11 mouse cellular contexts compared by ENCODE assay signal in the genomic region with DNA sequence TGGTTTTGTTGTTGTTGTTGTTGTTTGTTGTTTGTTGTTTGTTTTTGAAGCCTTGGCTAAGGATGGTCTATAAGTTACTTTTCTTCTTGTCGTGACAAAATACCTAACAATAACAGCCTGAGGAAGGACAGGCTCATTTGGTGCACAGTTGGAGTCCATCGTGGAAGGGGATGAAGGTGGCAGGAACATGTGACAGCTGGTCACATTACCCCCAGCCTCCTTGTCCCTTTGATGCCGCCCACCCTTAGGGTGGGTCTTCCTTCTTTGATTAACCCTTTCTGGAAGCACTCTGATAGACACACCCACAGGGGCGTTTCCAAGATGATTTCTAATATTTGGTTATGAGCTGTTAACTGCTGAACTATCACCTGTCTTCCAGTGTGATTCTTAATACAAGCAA. TPM values are rescaled to one million over a fixed set of nuclear protein-coding genes. Genes with fewer than 3 reads are reported as not detected.
DNase-seq lines count a peak whose midpoint lies in the region; ATAC-seq and TF ChIP-seq lines count a peak whose summit lies in the region.
"Had no signal": no experiment of that assay in that cellular context is flagged by ENCODE, and none has a peak within 500 bp of the region (broad histone marks: within the 10 kb centered on the region; RNA-seq: fewer than 3 reads in every experiment).

No protein-coding gene starts in this region.

- no peaks in the 10 kb centered on the region for H3K36me3 ChIP-seq in forebrain, embryonic 11.5 days (ENCODE audit: control insufficient read depth, insufficient read depth, low read length)
- H3K36me3 ChIP-seq in forebrain, embryonic 10.5 days (replicated peaks) = no peaks in the 10 kb centered on the region
- H3K36me3 ChIP-seq in lung, embryonic 15.5 days = no peaks in the 10 kb centered on the region
- no peaks in the 10 kb centered on the region for H3K36me3 ChIP-seq in forebrain, postnatal 0 days (ENCODE audit: insufficient read depth)
- peaks cover 3% of the 10 kb centered on the region; the same call in 1 of the 2 replicates for H3K36me3 ChIP-seq in heart, embryonic 12.5 days
- H3K36me3 ChIP-seq: kidney, embryonic 15.5 days; liver, embryonic 13.5 days had no signal

- H3K4me3 ChIP-seq in forebrain, embryonic 11.5 days (ENCODE audit: low read depth, low read length) = no peak overlapping the region
- H3K4me3 ChIP-seq in forebrain, embryonic 10.5 days = no peak overlapping the region
- H3K4me3 ChIP-seq in lung, embryonic 15.5 days = no peak overlapping the region
- no peak overlapping the region for H3K4me3 ChIP-seq in forebrain, postnatal 0 days (ENCODE audit: low read depth, low read length)
- no peak overlapping the region for H3K4me3 ChIP-seq in heart, embryonic 12.5 days
- H3K4me3 ChIP-seq: kidney, embryonic 15.5 days; liver, embryonic 13.5 days; megakaryocyte, embryonic 14.5 days had no signal

- H3K27ac ChIP-seq in forebrain, embryonic 11.5 days (ENCODE audit: low read depth, low read length) = no peak overlapping the region
- H3K27ac ChIP-seq in forebrain, embryonic 10.5 days = no peak overlapping the region
- no peak overlapping the region for H3K27ac ChIP-seq in lung, embryonic 15.5 days
- H3K27ac ChIP-seq in forebrain, postnatal 0 days (ENCODE audit: low read depth, low read length) = no peak overlapping the region
- H3K27ac ChIP-seq in heart, embryonic 12.5 days (ENCODE audit: poor library complexity, severe bottlenecking) = no peak overlapping the region
- H3K27ac ChIP-seq: kidney, embryonic 15.5 days; liver, embryonic 13.5 days had no signal

- no peak for TF ChIP-seq CTCF in forebrain, postnatal 0 days (IDR thresholded peaks at IDR 0.05; ENCODE audit: low read depth)

- H3K9ac ChIP-seq in forebrain, embryonic 11.5 days (ENCODE audit: low read length) = no peak overlapping the region
- no peak overlapping the region for H3K9ac ChIP-seq in lung, embryonic 15.5 days
- H3K9ac ChIP-seq in forebrain, postnatal 0 days = no peak overlapping the region
- H3K9ac ChIP-seq in heart, embryonic 12.5 days = no peak overlapping the region
- H3K9ac ChIP-seq: kidney, embryonic 15.5 days; liver, embryonic 13.5 days had no signal

- peak; percentile 25; the same call in 1 of the 2 replicates for ATAC-seq in forebrain, embryonic 11.5 days (replicated peaks; ENCODE audit: low FRiP score)
- ATAC-seq in lung, embryonic 15.5 days (ENCODE audit: borderline replicate concordance, extremely low read depth, low FRiP score, low TSS enrichment) = peak; percentile 34; the same call in 1 of the 2 replicates
- ATAC-seq in forebrain, postnatal 0 days = 0 out of 2 replicates have a peak, but pooled peaks have one; percentile 5
- peak; percentile 4; the same call in 1 of the 2 replicates for ATAC-seq in megakaryocyte-erythroid progenitor cell, adult 5-6 weeks (replicated peaks; ENCODE audit: low FRiP score, low TSS enrichment, poor library complexity, severe bottlenecking)
- ATAC-seq in heart, embryonic 12.5 days (ENCODE audit: insufficient number of reproducible peaks, low FRiP score) = no peak

- DNase-seq in forebrain, embryonic 11.5 days (ENCODE audit: low spot score) = no peak
- DNase-seq in forebrain, embryonic 10.5 days (ENCODE audit: extremely low spot score, low spot score) = no peak
- no peak for DNase-seq in lung, postnatal 36 days
- DNase-seq in forebrain, postnatal 0 days = no peak
- DNase-seq in testis, postnatal 10 days (ENCODE audit: low spot score) = no peak

- no peak overlapping the region for H3K4me2 ChIP-seq in forebrain, embryonic 11.5 days (ENCODE audit: low read depth, low read length, severe bottlenecking)
- no peak overlapping the region for H3K4me2 ChIP-seq in lung, embryonic 15.5 days
- no peak overlapping the region for H3K4me2 ChIP-seq in forebrain, postnatal 0 days (ENCODE audit: low read depth)
- no peak overlapping the region for H3K4me2 ChIP-seq in heart, embryonic 12.5 days
- H3K4me2 ChIP-seq: kidney, embryonic 15.5 days; liver, embryonic 13.5 days had no signal

- no peaks in the 10 kb centered on the region for H3K4me1 ChIP-seq in forebrain, embryonic 11.5 days (replicated peaks; ENCODE audit: control insufficient read depth, insufficient read depth, low read length)
- H3K4me1 ChIP-seq in forebrain, embryonic 10.5 days = peaks cover 6% of the 10 kb centered on the region; the same call in 1 of the 2 replicates
- H3K4me1 ChIP-seq in lung, embryonic 15.5 days = no peaks in the 10 kb centered on the region
- no peaks in the 10 kb centered on the region for H3K4me1 ChIP-seq in forebrain, postnatal 0 days (ENCODE audit: insufficient read depth)
- H3K4me1 ChIP-seq in heart, embryonic 12.5 days (replicated peaks) = 0 out of 2 replicates have a peak, but pooled peaks cover 3% of the 10 kb centered on the region
- H3K4me1 ChIP-seq: kidney, embryonic 15.5 days; liver, embryonic 13.5 days had no signal

- no peaks in the 10 kb centered on the region for H3K27me3 ChIP-seq in forebrain, embryonic 11.5 days (ENCODE audit: control insufficient read depth, insufficient read depth, low read length)
- H3K27me3 ChIP-seq in forebrain, embryonic 10.5 days (ENCODE audit: poor library complexity, severe bottlenecking) = no peaks in the 10 kb centered on the region
- H3K27me3 ChIP-seq in lung, embryonic 15.5 days = no peaks in the 10 kb centered on the region
- H3K27me3 ChIP-seq in forebrain, postnatal 0 days (ENCODE audit: insufficient read depth, low read length) = no peaks in the 10 kb centered on the region
- H3K27me3 ChIP-seq in heart, embryonic 12.5 days (replicated peaks) = no peaks in the 10 kb centered on the region
- H3K27me3 ChIP-seq: kidney, embryonic 15.5 days; liver, embryonic 13.5 days; megakaryocyte, embryonic 14.5 days had no signal

- 46% methylated on average over 4 of the region's 4 CpGs for WGBS in forebrain, embryonic 11.5 days
- WGBS in forebrain, embryonic 10.5 days = 57% methylated on average over 4 of the region's 4 CpGs
- 23% methylated on average over 4 of the region's 4 CpGs for WGBS in lung, embryonic 15.5 days
- 42% methylated on average over 4 of the region's 4 CpGs for WGBS in forebrain, postnatal 0 days
- WGBS in heart, embryonic 12.5 days = 35% methylated on average over 4 of the region's 4 CpGs

- no peaks in the 10 kb centered on the region for H3K9me3 ChIP-seq in forebrain, embryonic 11.5 days (ENCODE audit: control insufficient read depth, low read length)
- H3K9me3 ChIP-seq in forebrain, embryonic 10.5 days = no peaks in the 10 kb centered on the region; the same call in 1 of the 2 replicates
- no peaks in the 10 kb centered on the region for H3K9me3 ChIP-seq in lung, embryonic 15.5 days
- no peaks in the 10 kb centered on the region for H3K9me3 ChIP-seq in forebrain, postnatal 0 days (ENCODE audit: low read length)
- 0 out of 2 replicates have a peak, but pooled peaks cover 3% of the 10 kb centered on the region for H3K9me3 ChIP-seq in heart, embryonic 12.5 days (replicated peaks)
- H3K9me3 ChIP-seq: kidney, embryonic 15.5 days; liver, embryonic 13.5 days had no signal

RNA-seq across cellular contexts. Expression of gene Efcab2, which starts 58.3 kb away (rescaled TPM):
- polyA plus RNA-seq in forebrain, embryonic 11.5 days (2014; fragmentation: Nextera tagmentation; extraction: Ambion mirVana) = 8.3 and 9.5 TPM in 2 replicates
- polyA plus RNA-seq in forebrain, embryonic 10.5 days (2016; fragmentation: Nextera tagmentation; extraction: Ambion mirVana) = 6.7 and 9.4 TPM in 2 replicates
- polyA plus RNA-seq in lung, embryonic 15.5 days (2015; fragmentation: Nextera tagmentation; extraction: Ambion mirVana) = 4.8 and 6.1 TPM in 2 replicates
- 4.3 and 7.0 TPM in 2 replicates for total RNA-seq in forebrain, postnatal 0 days (2014; rRNA removed)
- polyA plus RNA-seq in forebrain, postnatal 0 days (2015; fragmentation: Nextera tagmentation; extraction: Ambion mirVana) = 4.5 and 8.6 TPM in 2 replicates
- 1.8 and 1.9 TPM in 2 replicates for total RNA-seq in megakaryocyte-erythroid progenitor cell, adult 5-6 weeks (2014; fragmentation: Nextera tagmentation)
- 4.4 and 6.3 TPM in 2 replicates for total RNA-seq in megakaryocyte-erythroid progenitor cell, adult 5-6 weeks (2017)
- 12.4 and 13.5 TPM in 2 replicates for polyA plus RNA-seq in heart, embryonic 12.5 days (2016; fragmentation: Nextera tagmentation; extraction: Ambion mirVana)
